Mouse (Mus musculus) E14TG2a.4 (cell line): ENCODE measurements at regions not wholly inside any gene's neighbourhood (a gene's known extent, or its start where the extent isn't known, plus 50 kb on each side); places are given as distances from the start of the nearest gene placed in this dataset.

Experiments
- H3K27me3 ChIP-seq: 2 replicates; pipeline ENCODE4 v1.6.1; 2014; ENCODE audit warnings: low read length, control low read depth; ENCODE audit not compliant: insufficient read depth
- H3K36me3 ChIP-seq: 2 replicates; pipeline ENCODE4 v1.6.1; 2014; ENCODE audit warnings: low read length, control low read depth; ENCODE audit not compliant: insufficient read depth
- H3K4me1 ChIP-seq: replicated peaks from 2 replicates; pipeline ENCODE4 v1.6.1; 2014; ENCODE audit warnings: low read depth, low read length, control low read depth
- H3K4me3 ChIP-seq: replicated peaks from 2 replicates; pipeline ENCODE4 v1.5.1; 2014; ENCODE audit warnings: mild to moderate bottlenecking, low read length
- H3K9me3 ChIP-seq: 2 replicates; pipeline ENCODE4 v1.6.1; 2014; ENCODE audit warnings: low read length, control low read depth
- CTCF ChIP-seq: conservative IDR thresholded peaks from 2 replicates; pipeline ENCODE4 v1.5.1; 2014; ENCODE audit warnings: low read length
- NANOG ChIP-seq: IDR thresholded peaks from 2 replicates; pipeline ENCODE4 v1.6.1; 2014; ENCODE audit warnings: borderline replicate concordance, low read length, mixed read lengths
- POU5F1 ChIP-seq: IDR thresholded peaks from 2 replicates; pipeline ENCODE4 v1.6.1; 2014; ENCODE audit warnings: low read length, borderline replicate concordance

DNA sequence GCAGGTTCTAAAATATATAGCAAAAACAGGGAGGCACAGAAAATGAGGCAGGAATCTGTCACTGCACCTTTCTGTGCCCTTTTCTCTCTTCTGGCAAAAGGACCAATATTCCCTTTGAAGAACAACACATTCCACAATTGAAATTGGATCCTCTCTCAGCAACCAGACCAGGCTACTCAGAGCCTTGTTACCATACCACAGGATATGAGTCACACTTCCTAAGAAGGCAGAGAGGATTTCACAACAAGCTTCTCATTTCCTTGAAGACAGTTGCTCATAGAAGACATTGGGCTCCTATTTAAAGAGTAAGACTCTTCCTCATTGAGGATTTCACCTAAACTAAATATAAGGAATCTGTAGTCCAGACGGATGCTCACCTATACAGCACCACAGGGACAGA lies 292.8 kb downstream of the Mat2b start:
- TF ChIP-seq POU5F1, result no peak
- no peak for TF ChIP-seq CTCF
- TF ChIP-seq NANOG, result no peak
- H3K4me3 ChIP-seq, result no peak overlapping the region
- H3K9me3 ChIP-seq, result no peaks in the 10 kb centered on the region; the same call in 1 of the 2 replicates
- no peaks in the 10 kb centered on the region for H3K27me3 ChIP-seq
- no peaks in the 10 kb centered on the region for H3K36me3 ChIP-seq
- H3K4me1 ChIP-seq, result no peaks in the 10 kb centered on the region

GRCm38 (mm10) chr11:40397453-40398104 lies 297.4 kb downstream of the Mat2b start:
- TF ChIP-seq CTCF (no peak), NANOG (no peak), POU5F1 (no peak)
- Histone ChIP-seq H3K4me1 (no peaks in the 10 kb centered on the region), H3K27me3 (no peaks in the 10 kb centered on the region), H3K9me3 (no peaks in the 10 kb centered on the region; the same call in 1 of the 2 replicates), H3K4me3 (no peak overlapping the region), H3K36me3 (no peaks in the 10 kb centered on the region)

DNA sequence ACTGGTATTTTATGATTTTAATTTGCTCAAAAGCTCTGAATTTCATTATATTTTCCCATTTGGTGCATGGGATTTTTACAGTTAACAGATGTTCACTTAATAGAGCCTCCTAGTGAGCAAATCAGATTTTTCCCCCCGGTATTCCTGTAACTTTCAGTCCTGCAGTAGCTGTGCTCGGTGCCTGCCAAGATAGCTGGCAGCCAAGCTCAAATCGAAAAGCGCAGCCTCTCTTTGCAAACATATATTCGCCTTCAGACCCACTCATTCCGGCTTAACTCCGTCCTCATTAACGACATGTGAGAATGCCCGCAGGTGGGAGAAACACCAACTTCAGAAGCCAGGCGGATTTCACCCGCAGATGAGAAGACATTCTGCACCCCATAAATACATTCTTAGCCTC lies 299.7 kb downstream of the Mat2b start:
- Histone ChIP-seq H3K36me3 (no peaks in the 10 kb centered on the region), H3K9me3 (no peaks in the 10 kb centered on the region; the same call in 1 of the 2 replicates), H3K4me3 (no peak overlapping the region), H3K4me1 (no peaks in the 10 kb centered on the region), H3K27me3 (no peaks in the 10 kb centered on the region)
- no peak for TF ChIP-seq POU5F1
- TF ChIP-seq CTCF, result no peak
- TF ChIP-seq NANOG, result no peak

- no peak overlapping the region for H3K4me3 ChIP-seq
These were observed 300.1 kb downstream of the Mat2b start for GRCm38 (mm10) chr11:40394864-40395266.

GRCm38 (mm10) chr11:40394283-40394758 lies 300.7 kb downstream of the Mat2b start:
- Histone ChIP-seq H3K4me3 (no peak overlapping the region), H3K9me3 (no peaks in the 10 kb centered on the region; the same call in 1 of the 2 replicates), H3K36me3 (no peaks in the 10 kb centered on the region), H3K4me1 (no peaks in the 10 kb centered on the region), H3K27me3 (no peaks in the 10 kb centered on the region)
- TF ChIP-seq NANOG (no peak), POU5F1 (no peak), CTCF (no peak)

More at GRCm38 (mm10) chr11:40394864-40395266, 300.1 kb downstream of the Mat2b start:
- Histone ChIP-seq H3K9me3 (no peaks in the 10 kb centered on the region; the same call in 1 of the 2 replicates), H3K4me1 (no peaks in the 10 kb centered on the region), H3K36me3 (no peaks in the 10 kb centered on the region), H3K27me3 (no peaks in the 10 kb centered on the region)
- TF ChIP-seq CTCF (no peak), NANOG (no peak), POU5F1 (no peak)

DNA sequence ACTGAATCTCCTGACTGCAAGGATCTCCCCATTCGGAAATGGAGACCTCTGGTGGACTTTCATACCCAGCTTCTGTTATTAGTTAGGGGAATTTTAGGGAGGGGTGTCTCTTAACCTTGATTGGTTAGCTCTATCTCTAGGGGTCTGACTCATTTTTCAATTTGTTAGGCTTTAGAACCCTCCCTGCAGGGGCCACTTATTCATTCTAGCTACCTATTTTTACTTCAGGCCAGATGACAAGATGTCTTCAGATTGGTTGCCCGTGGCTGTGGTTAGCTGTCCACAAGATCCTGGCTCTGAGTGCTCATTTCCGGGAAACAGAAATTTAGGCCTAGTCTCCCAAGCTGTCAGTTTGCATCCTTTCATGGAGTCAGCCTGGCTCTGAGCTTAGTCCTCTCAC lies 314.3 kb downstream of the Mat2b start:
- no peaks in the 10 kb centered on the region for H3K27me3 ChIP-seq
- no peak overlapping the region for H3K4me3 ChIP-seq
- TF ChIP-seq CTCF (no peak), NANOG (no peak), POU5F1 (no peak)
- H3K36me3 ChIP-seq, result no peaks in the 10 kb centered on the region
- H3K9me3 ChIP-seq, result no peaks in the 10 kb centered on the region
- H3K4me1 ChIP-seq, result no peaks in the 10 kb centered on the region

- H3K4me1 ChIP-seq, result no peaks in the 10 kb centered on the region
- no peak overlapping the region for H3K4me3 ChIP-seq
- H3K9me3 ChIP-seq, result no peaks in the 10 kb centered on the region
- no peaks in the 10 kb centered on the region for H3K27me3 ChIP-seq
- H3K36me3 ChIP-seq, result no peaks in the 10 kb centered on the region
- TF ChIP-seq CTCF (no peak), POU5F1 (no peak), NANOG (no peak)
These were observed 323.3 kb downstream of the Mat2b start for GRCm38 (mm10) chr11:40371696-40372095.

DNA sequence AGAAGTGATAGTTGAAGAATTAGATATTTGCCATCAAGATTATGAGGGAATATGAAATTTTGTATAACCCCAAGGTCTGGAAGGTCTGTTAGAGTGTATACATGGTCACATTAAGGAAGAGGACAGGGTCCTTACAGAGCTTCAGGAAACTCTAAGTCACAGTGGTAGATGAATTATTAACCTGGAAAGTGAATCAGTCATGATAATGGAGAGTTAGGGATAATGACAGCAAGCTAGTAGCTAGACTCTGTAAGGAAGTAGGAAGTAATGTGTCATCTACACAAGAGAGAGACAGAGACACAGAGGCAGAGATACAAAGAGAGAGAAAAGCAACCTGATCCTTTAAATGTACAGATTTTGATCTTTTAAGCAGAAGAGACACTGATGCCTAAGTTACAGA lies 328.4 kb downstream of the Mat2b start:
- Histone ChIP-seq H3K9me3 (no peaks in the 10 kb centered on the region), H3K27me3 (no peaks in the 10 kb centered on the region), H3K36me3 (no peaks in the 10 kb centered on the region), H3K4me3 (no peak overlapping the region), H3K4me1 (no peaks in the 10 kb centered on the region)
- no peak for TF ChIP-seq NANOG
- TF ChIP-seq POU5F1, result no peak
- TF ChIP-seq CTCF, result no peak
